Mouse (Mus musculus) kidney, adult 11 months (tissue): ENCODE measurements around the gene Ptprn2.

Experiments used
- DNase-seq: peaks from one replicate; pipeline ENCODE4 v3.0.0; 2022

Gene Ptprn2

DNA sequence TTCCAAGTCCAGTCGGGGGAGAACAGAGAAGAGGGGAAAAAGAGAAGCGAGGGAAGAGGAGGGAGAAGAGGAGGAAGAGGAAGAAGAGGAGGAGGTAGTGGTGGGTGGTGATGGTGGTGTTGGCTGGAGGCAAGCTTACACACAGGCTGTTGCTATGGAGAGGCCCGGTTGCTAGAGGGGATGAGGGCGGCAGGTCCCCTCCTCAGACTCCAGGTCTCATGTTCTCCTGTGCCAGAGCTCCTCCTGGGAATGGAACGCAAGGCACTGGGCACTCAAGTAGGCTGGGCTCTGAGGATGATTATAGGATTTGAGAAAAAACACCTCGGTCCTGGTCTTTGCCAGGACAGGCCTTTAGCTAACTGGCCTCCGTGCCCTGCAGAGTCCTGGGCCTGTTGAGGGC lies 666.1 kb downstream of the Ptprn2 start:
- no peak for DNase-seq

DNA sequence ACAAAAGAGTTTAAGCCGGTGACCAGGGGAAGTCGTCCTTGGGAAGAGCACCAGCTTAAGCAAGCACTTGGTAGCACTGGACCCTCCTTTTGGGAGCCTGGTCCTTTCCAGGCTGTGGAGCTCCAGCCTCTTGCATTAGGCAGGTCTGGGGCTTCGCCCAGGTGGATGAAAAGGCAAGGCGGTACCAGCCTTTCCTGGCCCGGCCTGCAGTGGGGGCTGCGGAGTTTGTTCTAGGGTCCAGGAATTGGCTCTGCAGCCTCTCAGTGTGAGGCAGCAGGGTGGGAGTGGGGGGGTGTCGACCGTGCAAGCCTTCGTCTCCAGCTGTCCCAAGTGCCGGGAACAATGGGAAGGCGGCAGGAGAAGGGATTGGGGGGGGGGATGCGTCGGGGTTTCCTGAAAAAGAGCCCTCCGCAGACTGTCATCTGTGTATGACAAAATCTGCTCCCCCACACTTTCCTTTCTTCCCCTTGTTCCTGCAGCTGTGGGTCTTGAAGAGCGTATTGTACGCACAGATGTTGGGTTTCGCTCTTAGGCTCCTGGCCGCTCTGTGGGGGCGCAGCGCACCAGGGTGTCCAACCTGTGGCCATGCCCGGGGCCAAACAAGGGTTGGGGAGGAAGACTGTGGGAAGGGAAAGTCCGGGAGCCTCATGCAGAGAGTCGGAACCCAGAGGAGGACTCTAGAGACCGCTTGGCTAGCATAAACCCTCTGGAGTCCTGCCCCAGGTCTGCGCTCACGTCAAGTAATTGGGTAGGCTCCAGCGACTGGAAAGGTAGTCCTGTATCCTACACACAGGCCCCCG lies 667.0 kb downstream of the Ptprn2 start:
- no peak for DNase-seq

DNA sequence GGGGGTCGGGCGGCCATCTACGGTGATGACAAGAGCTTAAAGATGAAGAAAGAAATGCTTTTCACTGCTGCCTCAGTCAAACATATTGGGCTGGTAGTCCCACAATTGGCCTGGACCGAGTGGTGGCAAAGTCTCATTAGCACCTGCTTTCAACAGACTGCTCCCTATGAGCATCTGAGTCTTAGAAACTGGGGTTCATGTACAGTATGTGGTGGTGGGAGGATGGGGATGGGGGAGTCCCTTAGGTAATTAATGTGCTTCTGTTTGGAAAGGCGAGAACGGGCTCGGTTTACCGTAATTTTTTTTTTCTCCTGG lies 667.6 kb downstream of the Ptprn2 start:
- DNase-seq = no peak

DNA sequence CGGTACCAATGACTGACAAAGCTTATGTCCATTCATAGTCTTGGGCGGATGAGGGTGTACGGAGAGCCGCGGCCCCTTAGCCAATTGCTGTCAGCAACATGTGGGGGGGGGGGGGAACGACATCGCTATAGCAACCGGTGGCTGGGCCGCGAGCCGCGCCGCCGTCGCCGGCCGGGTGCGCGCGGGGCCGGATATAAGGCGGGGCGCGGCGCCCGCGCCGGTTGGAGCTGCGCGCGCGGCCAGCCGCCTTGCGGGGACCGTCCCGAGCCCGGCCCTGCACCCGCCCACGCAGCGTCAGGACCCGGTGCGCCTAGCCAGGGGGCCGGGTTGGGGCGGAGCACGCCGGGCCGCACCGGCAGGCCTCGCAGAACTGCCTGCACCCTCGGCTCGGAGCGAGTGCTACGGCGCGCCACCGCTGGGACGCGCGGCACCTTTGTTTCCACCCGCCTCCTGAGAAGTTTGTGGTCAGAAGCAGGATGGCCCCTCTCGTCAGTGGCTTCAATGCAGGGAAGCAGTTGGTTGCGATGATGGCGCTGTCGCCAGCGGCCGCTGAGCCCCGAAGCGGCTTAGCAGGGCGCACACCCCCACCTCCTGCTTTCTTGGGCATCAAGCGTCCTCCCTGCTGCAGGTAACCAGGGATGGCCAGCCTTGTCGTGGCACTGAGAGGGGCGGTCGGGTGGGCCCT lies 668.3 kb downstream of the Ptprn2 start:
- no peak for DNase-seq

DNA sequence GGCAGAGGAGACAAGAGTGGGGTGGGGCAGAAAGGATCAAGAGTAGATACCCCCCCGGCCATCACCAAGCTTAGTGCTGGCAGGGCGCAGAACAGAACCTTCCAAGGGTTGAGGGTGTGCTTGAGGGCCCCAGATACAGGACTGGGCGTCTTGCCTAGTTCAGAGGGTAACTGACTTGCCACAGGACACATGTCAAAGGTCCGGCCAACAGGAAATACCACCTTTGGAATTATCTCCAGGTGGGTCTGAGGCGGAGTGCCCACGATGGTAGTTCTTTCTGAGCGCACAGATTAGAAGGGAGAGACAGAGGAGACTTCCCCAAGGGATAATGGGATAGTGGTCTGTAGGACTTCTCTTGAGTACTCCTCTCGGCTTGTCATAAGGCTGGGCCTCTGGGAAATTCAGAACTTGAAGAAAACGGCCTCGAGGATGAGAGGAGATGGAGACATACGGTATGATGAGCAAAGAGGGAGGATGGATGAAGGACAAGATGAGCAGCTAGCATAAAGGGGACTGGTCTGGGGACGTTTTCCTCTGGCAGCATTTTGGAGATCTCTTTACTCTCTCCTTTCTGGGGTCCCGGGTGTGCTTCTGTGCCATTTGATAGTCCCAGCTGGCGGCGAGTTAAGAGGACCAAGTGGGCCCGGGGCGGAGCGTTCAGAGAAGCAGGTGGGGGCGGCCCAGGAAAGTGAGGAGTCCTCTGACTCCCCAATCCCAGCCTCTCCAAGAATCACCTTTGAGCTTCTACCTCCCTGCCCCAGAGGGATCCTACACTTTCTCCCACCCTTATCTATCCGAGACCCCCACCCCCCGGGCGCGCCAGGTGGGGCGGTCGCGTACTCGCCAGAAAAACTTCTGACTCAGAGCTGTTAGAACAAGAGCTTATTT lies 669.1 kb downstream of the Ptprn2 start:
- DNase-seq = no peak

DNA sequence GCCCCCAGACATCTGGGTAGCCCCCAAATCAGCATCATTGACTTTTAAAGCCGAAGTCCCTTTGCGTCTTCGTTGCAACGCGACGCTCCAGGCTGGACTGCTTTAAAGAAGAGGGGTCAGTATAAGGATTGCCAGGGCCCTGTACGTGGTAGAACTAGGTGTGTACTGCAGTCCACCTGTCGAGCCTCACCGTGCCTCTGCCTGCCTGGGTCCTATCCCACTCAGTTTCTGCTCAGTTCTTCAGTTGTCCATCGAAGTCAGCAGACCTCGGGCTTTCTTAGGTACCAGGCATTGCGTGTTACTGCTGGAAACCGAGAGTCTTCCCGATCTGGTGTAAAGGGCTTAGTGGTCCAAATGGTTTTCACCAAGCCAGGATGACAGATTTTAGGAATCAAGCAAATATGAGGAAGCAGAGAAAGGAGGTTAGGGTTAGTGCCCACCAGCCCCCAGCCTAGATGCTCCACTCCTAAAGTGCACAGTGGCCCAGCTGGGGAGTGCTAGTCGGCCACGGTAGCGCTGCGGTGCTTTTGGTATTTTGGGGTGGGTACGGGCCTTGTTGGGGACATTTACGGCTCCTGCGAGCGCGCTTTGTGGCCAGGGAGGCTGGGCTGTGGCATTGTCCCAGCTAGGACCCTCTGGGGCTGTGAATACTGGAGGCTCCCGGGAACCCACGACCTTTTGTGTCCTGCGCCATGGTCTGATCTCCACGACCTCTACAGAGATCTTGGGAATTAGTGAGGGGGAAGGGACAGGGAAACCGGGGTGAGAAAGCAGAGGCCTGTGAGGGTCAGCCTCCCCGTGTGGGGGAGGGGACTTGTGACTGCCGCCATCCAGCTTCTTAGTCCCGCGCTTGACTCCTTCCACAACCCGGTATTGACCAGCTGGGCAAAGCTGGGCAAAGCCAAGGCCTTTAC lies 670.0 kb downstream of the Ptprn2 start:
- DNase-seq = no peak

DNA sequence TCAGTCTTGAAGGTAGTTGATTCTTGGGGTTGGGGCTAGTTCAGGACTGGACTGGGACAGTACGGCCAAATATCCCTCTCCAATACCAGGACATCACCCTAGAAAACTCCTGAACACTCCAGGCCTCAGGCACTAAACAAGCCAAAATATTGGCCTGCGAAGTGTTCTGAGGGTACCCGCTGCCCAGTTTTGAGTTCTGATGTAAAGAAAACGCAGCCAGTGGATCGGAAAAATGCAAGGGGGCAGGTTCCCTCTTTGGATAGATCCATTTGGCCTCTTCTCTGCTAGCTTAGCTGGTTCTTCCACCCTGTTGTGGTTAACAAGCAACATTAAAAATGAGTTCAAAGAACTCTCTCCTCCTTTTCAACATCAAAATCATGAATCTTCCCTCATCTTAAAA lies 670.7 kb downstream of the Ptprn2 start:
- DNase-seq = no peak

DNA sequence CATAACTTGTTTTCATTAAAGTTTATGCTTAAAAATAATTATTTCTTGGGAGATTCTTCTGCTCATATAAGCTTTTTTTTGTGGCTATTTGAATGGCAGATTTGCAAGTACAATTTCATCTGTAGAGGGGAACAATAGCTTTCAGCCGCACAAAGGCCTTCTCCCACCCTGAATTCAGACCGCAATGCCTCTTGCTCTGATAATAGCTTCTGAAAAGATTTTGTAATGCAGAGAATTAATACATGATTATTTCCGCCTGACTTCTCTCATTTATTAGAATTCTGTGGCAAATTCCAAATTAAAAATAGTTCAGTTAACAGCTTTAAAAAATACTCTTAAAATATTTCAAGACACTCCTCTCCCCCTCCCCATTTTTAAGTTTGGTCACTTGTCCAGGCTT lies 671.3 kb downstream of the Ptprn2 start:
- DNase-seq = no peak

DNA sequence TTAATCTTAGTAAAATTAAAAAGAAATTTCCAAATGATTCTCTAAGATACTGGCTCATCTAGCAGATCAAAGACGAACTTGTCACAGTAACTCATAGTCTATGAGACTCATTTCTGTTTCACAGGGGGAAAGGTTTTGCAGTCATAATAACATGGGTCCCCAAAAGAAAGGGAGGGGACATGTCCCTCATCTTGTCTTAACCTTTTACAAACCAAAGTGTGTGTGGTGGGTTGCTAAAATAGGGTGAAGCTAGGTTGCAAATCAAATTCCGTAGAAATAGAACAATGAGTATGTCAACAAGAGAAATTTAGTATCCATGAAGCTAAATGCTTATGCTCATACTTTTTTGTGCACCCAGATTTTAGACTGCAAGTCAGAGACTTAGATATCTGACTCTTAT lies 671.7 kb downstream of the Ptprn2 start:
- no peak for DNase-seq

DNA sequence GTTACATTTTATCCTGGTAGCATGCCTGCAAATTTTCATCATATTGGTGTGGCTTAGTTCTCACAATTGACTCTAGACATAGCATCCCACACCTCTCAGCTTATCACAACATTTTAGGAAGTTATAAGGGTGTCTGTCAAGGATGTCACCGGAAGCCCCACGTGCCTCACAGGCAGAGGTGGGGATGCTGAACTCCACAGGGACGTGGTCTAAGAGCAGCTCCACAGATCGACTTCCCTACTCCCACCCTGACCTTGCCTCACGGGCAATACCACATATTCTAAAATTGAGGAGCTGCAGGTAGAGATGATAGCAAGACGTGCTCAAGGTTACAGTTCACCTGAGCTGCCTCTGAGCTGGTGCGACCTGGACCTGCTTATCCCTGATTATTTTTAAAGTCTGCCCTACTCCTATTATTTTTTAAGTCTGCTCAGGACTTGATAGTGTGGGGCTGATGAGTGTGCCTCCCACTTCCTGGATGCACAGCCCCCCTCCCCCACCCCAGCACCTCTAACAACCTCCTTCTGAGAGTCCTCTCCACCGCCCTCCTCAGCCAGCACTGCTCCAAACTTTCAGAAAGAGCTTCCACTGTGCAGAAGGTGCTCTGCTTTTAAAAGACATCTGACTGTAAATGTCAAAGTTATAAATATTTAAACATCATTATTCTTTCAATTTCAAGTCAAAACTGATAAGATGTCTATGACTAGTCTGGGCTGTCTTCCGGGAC lies 672.3 kb downstream of the Ptprn2 start:
- no peak for DNase-seq

DNA sequence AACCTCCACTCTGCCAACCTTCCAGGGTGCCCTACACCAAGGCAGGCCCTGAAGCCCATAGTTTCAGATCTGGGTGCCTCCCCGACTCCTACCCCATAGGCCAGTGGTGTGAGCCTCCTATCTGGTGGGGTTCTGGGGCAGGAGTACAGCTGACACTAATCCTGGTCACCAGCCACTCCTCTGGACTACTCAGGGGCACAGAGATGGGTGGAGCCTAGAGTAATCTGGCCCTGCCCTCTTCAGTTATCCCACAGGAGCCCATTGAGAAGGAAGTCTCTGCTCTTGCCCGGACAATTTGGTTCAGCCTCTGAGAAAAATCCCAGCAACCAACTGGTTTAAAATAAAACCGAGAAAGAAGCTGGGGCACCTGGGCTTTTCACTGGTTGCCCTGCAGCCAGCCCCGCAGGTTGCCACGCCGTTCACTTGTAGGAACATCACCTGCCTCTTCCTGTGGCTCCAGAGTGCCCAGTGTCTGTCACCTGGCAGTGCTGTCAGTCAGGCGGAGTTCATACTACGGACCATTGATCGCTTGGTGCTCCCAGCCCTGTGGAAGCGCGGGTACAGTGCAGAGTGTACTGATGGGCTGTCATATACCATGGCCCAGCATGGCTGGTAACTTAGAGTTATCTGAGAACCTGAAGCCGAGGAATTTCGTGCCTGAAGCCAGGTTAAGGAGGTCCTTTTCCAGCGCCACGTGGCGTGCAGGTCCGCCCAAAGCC lies 673.6 kb downstream of the Ptprn2 start:
- no peak for DNase-seq

DNA sequence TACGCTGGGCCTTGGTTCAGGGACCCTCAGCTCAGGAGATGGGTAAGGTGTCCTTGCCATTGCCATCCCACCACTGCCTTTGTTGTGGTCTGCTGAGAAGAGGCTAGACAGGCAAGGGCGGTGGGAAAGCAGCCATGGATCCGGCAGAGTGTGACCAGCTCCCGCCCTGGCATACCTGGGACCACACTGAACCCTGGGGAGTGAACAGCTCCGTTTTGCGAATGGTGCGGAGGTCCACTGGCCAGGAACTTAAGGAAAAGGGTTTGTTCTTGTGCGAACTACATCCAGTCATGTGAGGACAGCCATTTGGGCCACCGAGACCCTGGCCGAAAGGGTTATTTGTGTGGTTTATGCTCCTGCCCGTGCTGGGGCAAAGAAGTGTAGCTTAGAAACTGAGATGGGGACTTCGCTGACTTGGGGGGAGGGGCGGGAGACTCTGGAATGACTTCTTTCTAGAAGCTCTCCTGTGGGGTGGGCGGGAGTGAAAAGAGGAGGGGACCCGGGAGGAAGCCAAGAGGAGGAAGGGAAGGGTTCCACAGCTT lies 674.2 kb downstream of the Ptprn2 start:
- no peak for DNase-seq

DNA sequence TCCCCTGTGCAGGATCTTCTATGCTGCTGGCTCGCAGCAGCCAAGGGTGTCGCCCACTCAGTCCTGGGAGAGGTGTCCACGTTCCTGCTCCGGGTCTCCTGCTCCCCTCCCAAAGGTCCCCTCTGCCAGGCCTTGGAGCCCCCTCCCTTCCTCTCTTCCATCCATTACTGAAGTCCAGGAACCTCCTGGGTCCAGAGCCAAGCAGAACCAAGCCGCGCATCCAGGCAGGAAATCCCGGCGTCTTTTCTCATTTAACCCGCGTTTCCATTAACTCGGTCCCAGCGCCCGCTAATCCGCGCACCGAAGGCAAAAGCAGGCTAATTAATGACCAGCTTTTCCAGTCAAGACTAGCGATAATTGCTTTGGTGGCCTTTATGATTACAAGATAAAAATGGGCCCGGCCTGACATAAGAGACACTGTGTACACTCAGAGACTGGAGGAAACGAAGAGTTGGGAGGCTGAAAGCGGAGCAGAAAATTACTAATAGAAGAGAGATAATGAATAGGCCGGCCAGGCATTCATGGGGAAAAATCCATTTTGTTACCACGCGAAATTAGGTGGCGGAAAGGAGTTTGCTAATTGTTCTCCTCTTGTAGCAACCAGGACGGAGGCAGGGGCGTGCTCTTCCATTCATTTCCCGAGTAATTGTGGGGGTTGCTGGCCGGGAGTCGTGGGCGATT lies 674.8 kb downstream of the Ptprn2 start:
- no peak for DNase-seq

DNA sequence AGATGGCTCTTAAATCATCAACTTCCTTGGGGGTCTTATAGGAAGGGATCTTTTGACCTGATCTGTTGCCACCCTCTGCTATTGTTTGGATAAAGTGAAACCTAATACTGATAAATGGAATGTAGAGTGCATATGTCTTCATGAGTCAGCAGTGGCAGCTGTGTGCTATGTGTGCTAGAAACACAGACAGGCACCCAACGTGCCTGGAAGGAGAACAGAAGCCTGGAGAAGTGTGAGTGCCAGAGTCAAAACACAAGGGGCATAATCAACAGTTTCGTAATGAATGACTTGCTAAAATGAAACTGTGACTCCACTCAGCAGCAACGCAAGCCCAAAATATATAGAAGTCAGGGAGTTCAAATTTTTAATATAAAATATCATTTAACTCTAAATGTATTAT lies 676.7 kb downstream of the Ptprn2 start:
- DNase-seq = no peak

DNA sequence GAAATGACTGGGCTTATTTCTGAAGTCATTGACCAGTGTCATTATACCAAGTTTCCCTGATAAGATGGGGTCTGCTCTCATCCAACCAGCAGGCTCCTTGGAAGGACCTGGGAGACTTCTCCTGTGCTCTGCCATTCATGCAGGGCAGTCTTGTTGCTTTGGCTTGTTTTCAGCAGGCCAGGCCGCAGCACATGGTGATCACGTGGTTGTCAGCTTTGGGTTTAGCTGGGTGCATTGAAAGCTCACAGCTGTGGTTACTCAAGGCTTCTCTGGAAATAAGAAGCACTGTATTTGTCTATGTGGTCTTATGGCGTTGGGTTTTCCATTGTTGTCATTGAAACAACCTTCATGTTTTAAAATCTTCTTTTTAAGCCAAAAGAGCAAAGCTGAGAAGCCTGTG lies 678.3 kb downstream of the Ptprn2 start:
- no peak for DNase-seq

DNA sequence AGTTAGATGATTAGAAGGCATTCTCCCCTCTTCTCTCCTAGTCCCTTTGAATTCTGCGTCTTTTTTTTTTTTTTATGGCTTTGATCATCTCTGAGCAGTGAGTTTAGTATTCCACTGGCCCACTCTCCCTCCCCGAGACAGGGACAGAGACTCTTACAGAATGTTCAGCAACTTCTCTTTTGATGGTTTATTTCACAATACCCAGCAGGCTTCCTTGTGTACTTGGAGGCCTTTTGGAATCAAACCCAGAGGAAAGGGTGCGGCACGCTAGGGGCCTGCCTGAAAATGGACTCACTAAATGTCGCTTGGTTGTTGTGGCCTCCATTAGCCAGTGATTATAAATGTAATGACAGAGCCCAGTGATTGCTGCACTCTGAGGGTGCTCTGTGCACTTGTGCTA lies 680.7 kb downstream of the Ptprn2 start:
- no peak for DNase-seq

DNA sequence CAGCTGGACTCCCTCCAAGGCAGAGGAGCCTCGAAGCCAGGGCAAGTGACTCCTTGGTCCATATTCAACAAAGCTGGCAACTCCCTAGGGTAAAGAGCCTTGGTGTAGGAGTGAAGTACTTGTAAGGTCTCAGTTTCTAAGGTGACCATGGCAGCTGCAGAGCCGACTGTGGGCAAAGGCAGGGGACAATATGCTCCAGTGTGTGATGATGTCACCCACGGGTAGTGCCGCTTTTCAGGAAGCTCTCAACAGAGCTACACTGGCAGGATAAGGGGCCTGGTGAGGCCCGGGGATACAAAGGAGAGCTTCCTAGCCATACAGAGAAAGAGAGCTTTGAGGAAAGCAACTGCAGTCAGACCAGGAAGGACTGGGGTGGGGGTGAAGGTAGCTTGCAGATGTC lies 684.1 kb downstream of the Ptprn2 start:
- DNase-seq = no peak

DNA sequence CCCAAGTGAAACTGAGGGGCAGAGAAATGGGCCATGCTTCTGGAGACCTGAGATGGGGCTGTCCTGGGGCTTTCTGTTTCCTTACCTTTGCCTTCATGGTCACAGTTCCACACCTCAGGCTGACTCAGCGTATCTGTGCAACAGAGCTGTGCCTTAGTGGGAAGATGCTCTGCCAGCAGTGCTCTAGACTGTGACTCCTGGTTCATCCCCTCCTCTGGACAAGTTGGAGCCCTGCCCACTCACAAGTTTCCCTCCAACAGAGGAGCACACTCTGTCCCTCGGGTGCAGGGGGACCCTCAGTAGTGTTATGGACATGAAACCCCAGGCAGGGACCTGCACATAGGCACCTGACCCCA lies 687.0 kb downstream of the Ptprn2 start:
- no peak for DNase-seq

DNA sequence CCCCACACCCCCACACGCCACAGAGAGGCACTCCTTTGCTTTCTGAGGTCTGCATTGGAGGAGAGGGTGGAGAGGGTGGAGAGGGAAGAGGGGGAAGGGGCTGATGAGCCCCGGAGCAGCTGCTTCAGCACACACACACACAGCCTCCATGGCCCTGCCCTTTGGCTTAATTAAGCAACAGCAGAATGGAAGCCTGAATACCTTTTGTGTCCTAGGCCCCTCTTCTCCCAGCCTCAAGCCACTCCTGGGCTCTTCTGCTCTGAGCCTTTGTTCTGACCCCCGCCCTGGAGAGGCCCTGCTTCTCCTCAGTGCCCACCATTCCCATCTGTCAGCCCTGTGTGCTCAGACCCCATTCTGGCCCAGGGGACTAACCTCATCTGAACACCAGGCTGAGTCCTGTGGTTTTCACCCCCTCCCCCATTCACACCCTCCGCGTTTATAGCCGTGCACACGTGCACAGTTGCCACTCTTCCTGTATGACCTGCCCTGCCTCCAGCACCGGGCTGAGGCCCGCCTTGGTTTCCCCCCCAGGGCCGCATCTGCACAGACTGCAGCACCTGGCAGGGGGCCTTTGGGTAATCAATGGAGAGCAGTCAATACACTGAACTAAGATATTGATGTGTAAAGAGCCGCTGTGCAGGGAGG lies 687.5 kb downstream of the Ptprn2 start:
- no peak for DNase-seq

DNA sequence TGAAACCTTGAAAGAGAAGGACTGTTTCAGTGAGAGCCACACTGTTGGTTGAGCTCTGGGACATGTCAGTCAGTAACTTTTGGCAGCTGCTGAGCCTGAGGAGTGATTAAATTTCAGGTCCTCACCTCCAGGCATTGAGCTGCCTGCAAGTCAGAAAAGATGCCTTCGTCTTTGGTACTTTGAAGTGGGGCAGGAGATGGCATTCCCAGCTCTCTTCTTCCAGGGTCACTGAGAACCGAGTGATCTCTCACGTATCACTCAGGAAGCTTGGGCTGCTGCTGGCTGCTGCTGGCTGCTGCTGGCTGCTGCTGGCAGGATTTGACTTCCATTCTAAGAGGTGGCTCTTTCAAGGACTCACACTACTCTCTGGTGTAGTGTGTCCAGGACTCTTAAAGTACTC lies 688.7 kb downstream of the Ptprn2 start:
- DNase-seq = no peak
